Mouse (Mus musculus) kidney, embryonic 16.5 days (tissue): ENCODE results near the gene Myom1. TPM values are rescaled to one million over a fixed set of nuclear protein-coding genes. Genes with fewer than 3 reads are reported as not detected.

ENCODE experiments used
- ATAC-seq: fragments of 200-750 bp; cut with Nextera tagmentation; 2 replicates; pipeline ENCODE4 v1.8.0; 2017; ENCODE audit warnings: moderate TSS enrichment; ENCODE audit not compliant: low FRiP score, low TSS enrichment
- H3K27ac ChIP-seq: fragments of 300-500 bp; sonication (generic); 2 replicates; pipeline ENCODE4 v1.5.1; 2014; ENCODE audit warnings: low read length
- H3K27me3 ChIP-seq: fragments of 300-500 bp; sonication (generic); 2 replicates; pipeline ENCODE4 v1.6.1; 2014; ENCODE audit warnings: low read length, control low read depth, mixed read lengths; ENCODE audit not compliant: insufficient read depth
- H3K36me3 ChIP-seq: fragments of 300-500 bp; sonication (generic); 2 replicates; pipeline ENCODE4 v1.6.1; 2014; ENCODE audit warnings: low read length, control low read depth, mixed read lengths; ENCODE audit not compliant: insufficient read depth
- H3K4me1 ChIP-seq: fragments of 300-500 bp; sonication (generic); 2 replicates; pipeline ENCODE4 v1.6.1; 2014; ENCODE audit warnings: low read length, control low read depth, mixed read lengths; ENCODE audit not compliant: insufficient read depth
- H3K4me2 ChIP-seq: fragments of 300-500 bp; sonication (generic); replicated peaks from 2 replicates; pipeline ENCODE4 v1.6.1; 2014; ENCODE audit warnings: low read depth, low read length
- H3K4me3 ChIP-seq: fragments of 300-500 bp; sonication (generic); 2 replicates; pipeline ENCODE4 v1.5.1; 2014; ENCODE audit warnings: mild to moderate bottlenecking, low read length
- H3K9ac ChIP-seq: fragments of 300-500 bp; sonication (generic); replicated peaks from 2 replicates; pipeline ENCODE4 v1.6.1; 2014; ENCODE audit warnings: low read length
- H3K9me3 ChIP-seq: fragments of 300-500 bp; sonication (generic); 2 replicates; pipeline ENCODE4 v1.6.1; 2016; ENCODE audit warnings: low read length, control low read depth
- WGBS: fragments of 180-500 bp; shearing (Covaris S2); extraction: QIAGEN DNeasy Blood & Tissue Kit; methylation state at CpG from one replicate; pipeline ENCODE4 v1.1.7; 2014; 5-methylcytosine and 5-hydroxymethylcytosine counted together
- polyA plus RNA-seq: library from polyadenylated mRNA; unstranded; fragments of >200 nt; fragmentation: Nextera tagmentation; extraction: Ambion mirVana; gene quantifications from 2 replicates; pipeline ENCODE4 v1.2.1, GENCODE M21; 2015

Gene Myom1
- polyA plus RNA-seq, 1 experiment from 2014 or later, result 4.7 TPM

- no peaks in the 10 kb centered on the region for H3K9me3 ChIP-seq
- H3K4me1 ChIP-seq, result peaks cover 25% of the 10 kb centered on the region
- H3K27ac ChIP-seq, result no peak overlapping the region
- no peaks in the 10 kb centered on the region for H3K36me3 ChIP-seq
- H3K9ac ChIP-seq, result no peak overlapping the region
- 16% methylated on average over 5 of the region's 5 CpGs for WGBS
- H3K4me2 ChIP-seq, result no peak overlapping the region
- ATAC-seq, result no peak
- H3K27me3 ChIP-seq, result no peaks in the 10 kb centered on the region
- no peak overlapping the region for H3K4me3 ChIP-seq
Measured at GRCm38 (mm10) chr17:71135108-71135507, 132.7 kb downstream of the Myom1 start.

GRCm38 (mm10) chr17:71135866-71136265 lies 133.4 kb downstream of the Myom1 start:
- Histone ChIP-seq H3K27me3 (no peaks in the 10 kb centered on the region), H3K4me1 (peaks cover 19% of the 10 kb centered on the region), H3K36me3 (no peaks in the 10 kb centered on the region), H3K4me3 (no peak overlapping the region), H3K9me3 (no peaks in the 10 kb centered on the region), H3K4me2 (no peak overlapping the region), H3K27ac (no peak overlapping the region), H3K9ac (no peak overlapping the region)
- no peak for ATAC-seq
- 70% methylated on average over 5 of the region's 5 CpGs for WGBS

- WGBS, result 51% methylated on average over 16 of the region's 16 CpGs
Measured at GRCm38 (mm10) chr17:71136384-71137333, 134.2 kb downstream of the Myom1 start.

GRCm38 (mm10) chr17:71137334-71137721 lies 134.9 kb downstream of the Myom1 start:
- peak; percentile 49; the same call in 1 of the 2 replicates for ATAC-seq
- WGBS, result 74% methylated on average over 2 of the region's 2 CpGs
- no peaks in the 10 kb centered on the region for H3K36me3 ChIP-seq
- H3K4me3 ChIP-seq, result no peak overlapping the region
- no peak overlapping the region for H3K27ac ChIP-seq
- H3K4me2 ChIP-seq, result no peak overlapping the region
- H3K27me3 ChIP-seq, result no peaks in the 10 kb centered on the region
- no peak overlapping the region for H3K9ac ChIP-seq
- H3K4me1 ChIP-seq, result peaks cover 19% of the 10 kb centered on the region
- no peaks in the 10 kb centered on the region for H3K9me3 ChIP-seq

More at GRCm38 (mm10) chr17:71136384-71137333, 134.2 kb downstream of the Myom1 start:
- Histone ChIP-seq H3K9ac (no peak overlapping the region), H3K27me3 (no peaks in the 10 kb centered on the region), H3K4me3 (no peak overlapping the region), H3K9me3 (no peaks in the 10 kb centered on the region), H3K27ac (peak overlapping the region; percentile 38; the same call in 1 of the 2 replicates), H3K4me2 (0 out of 2 replicates have a peak overlapping the region, but pooled peaks have one; percentile 14), H3K4me1 (peaks cover 19% of the 10 kb centered on the region), H3K36me3 (no peaks in the 10 kb centered on the region)
- ATAC-seq, result no peak

GRCm38 (mm10) chr17:71142068-71142467 lies 139.6 kb downstream of the Myom1 start:
- Histone ChIP-seq H3K4me1 (no peaks in the 10 kb centered on the region; the same call in 1 of the 2 replicates), H3K27me3 (no peaks in the 10 kb centered on the region), H3K27ac (no peak overlapping the region), H3K4me3 (no peak overlapping the region), H3K9me3 (no peaks in the 10 kb centered on the region), H3K36me3 (no peaks in the 10 kb centered on the region), H3K9ac (no peak overlapping the region), H3K4me2 (no peak overlapping the region)
- ATAC-seq, result no peak
- 90% methylated on average over 4 of the region's 4 CpGs for WGBS

GRCm38 (mm10) chr17:71143155-71143554 lies 140.7 kb downstream of the Myom1 start:
- WGBS, result 72% methylated on average over 4 of the region's 4 CpGs
- Histone ChIP-seq H3K9ac (no peak overlapping the region), H3K27ac (no peak overlapping the region), H3K4me3 (no peak overlapping the region), H3K36me3 (no peaks in the 10 kb centered on the region), H3K4me1 (no peaks in the 10 kb centered on the region), H3K27me3 (no peaks in the 10 kb centered on the region), H3K9me3 (no peaks in the 10 kb centered on the region), H3K4me2 (no peak overlapping the region)
- ATAC-seq, result no peak

GRCm38 (mm10) chr17:71144322-71145116 lies 142.1 kb downstream of the Myom1 start:
- Histone ChIP-seq H3K36me3 (no peaks in the 10 kb centered on the region), H3K9me3 (no peaks in the 10 kb centered on the region), H3K4me3 (no peak overlapping the region), H3K27ac (no peak overlapping the region), H3K27me3 (no peaks in the 10 kb centered on the region), H3K9ac (no peak overlapping the region), H3K4me1 (no peaks in the 10 kb centered on the region), H3K4me2 (no peak overlapping the region)
- no peak; the same call in 1 of the 2 replicates for ATAC-seq
- WGBS, result 80% methylated on average over 19 of the region's 19 CpGs

GRCm38 (mm10) chr17:71145248-71145961 lies 143.0 kb downstream of the Myom1 start:
- Histone ChIP-seq H3K27ac (no peak overlapping the region), H3K27me3 (no peaks in the 10 kb centered on the region), H3K4me1 (no peaks in the 10 kb centered on the region), H3K4me3 (no peak overlapping the region), H3K9me3 (no peaks in the 10 kb centered on the region), H3K4me2 (no peak overlapping the region), H3K9ac (no peak overlapping the region), H3K36me3 (no peaks in the 10 kb centered on the region)
- no peak for ATAC-seq
- WGBS, result 85% methylated on average over 1 of the region's 1 CpGs

- peak; percentile 93 for ATAC-seq
- Histone ChIP-seq H3K27ac (peak overlapping the region; percentile 87), H3K4me1 (peaks cover 16% of the 10 kb centered on the region), H3K27me3 (no peaks in the 10 kb centered on the region), H3K36me3 (no peaks in the 10 kb centered on the region), H3K9ac (no peak overlapping the region), H3K9me3 (no peaks in the 10 kb centered on the region), H3K4me2 (no peak overlapping the region), H3K4me3 (no peak overlapping the region)
- 15% methylated on average over 4 of the region's 4 CpGs for WGBS
Measured at GRCm38 (mm10) chr17:71153356-71153755, 150.9 kb downstream of the Myom1 start.
